Mouse (Mus musculus) liver, postnatal 0 days (tissue): Measurements from ENCODE around the gene Spaca4. TPM values are rescaled to one million over a fixed set of nuclear protein-coding genes. Genes with fewer than 3 reads are reported as not detected.
A peak's percentile ranks its signal among the peaks of the same experiment; 100 is the strongest.

Source experiments
- ATAC-seq: fragments of 200-750 bp; cut with Nextera tagmentation; 2 replicates; pipeline ENCODE4 v1.8.0; 2017; ENCODE audit warnings: mild to moderate bottlenecking, moderate library complexity
- DNase-seq: peaks from one replicate; pipeline ENCODE4 v3.0.0-alpha.2; 2016
- H3K27ac ChIP-seq: fragments of 300-500 bp; sonication (generic); 2 replicates; pipeline ENCODE4 v1.5.1; 2014; ENCODE audit warnings: antibody characterized with exemption, moderate library complexity, mild to moderate bottlenecking, low read depth
- H3K27me3 ChIP-seq: fragments of 300-500 bp; sonication (generic); 2 replicates; pipeline ENCODE4 v1.6.1; 2014; ENCODE audit warnings: low read length, control low read depth, mixed read lengths; ENCODE audit not compliant: insufficient read depth
- H3K36me3 ChIP-seq: fragments of 300-500 bp; sonication (generic); replicated peaks from 2 replicates; pipeline ENCODE4 v1.6.1; 2014; ENCODE audit warnings: mild to moderate bottlenecking, control low read depth, low read length, moderate library complexity, mixed read lengths; ENCODE audit not compliant: insufficient read depth
- H3K4me1 ChIP-seq: fragments of 300-500 bp; sonication (generic); 2 replicates; pipeline ENCODE4 v1.6.1; 2014; ENCODE audit warnings: antibody characterized with exemption, mild to moderate bottlenecking, control low read depth; ENCODE audit not compliant: insufficient read depth
- H3K4me2 ChIP-seq: fragments of 300-500 bp; sonication (generic); 2 replicates; pipeline ENCODE4 v1.6.1; 2014; ENCODE audit warnings: low read depth, mild to moderate bottlenecking, low read length, moderate library complexity, mixed read lengths
- H3K4me3 ChIP-seq: fragments of 300-500 bp; sonication (generic); 2 replicates; pipeline ENCODE4 v1.5.1; 2014; ENCODE audit warnings: low read depth, low read length
- H3K9ac ChIP-seq: fragments of 300-500 bp; sonication (generic); replicated peaks from 2 replicates; pipeline ENCODE4 v1.6.1; 2014; ENCODE audit warnings: mild to moderate bottlenecking, moderate library complexity
- H3K9me3 ChIP-seq: fragments of 300-500 bp; sonication (generic); 2 replicates; pipeline ENCODE4 v1.6.1; 2016; ENCODE audit warnings: mild to moderate bottlenecking, control low read depth, low read length, mixed read lengths
- CTCF ChIP-seq: sonication (generic); IDR thresholded peaks from 2 replicates; pipeline ENCODE4 v1.5.1; 2016; ENCODE audit warnings: antibody characterized with exemption, low read depth
- EP300 ChIP-seq: IDR thresholded peaks from 2 replicates; pipeline ENCODE4 v1.6.1; 2016; ENCODE audit warnings: antibody characterized with exemption, low read depth, mild to moderate bottlenecking
- WGBS: fragments of 180-500 bp; shearing (Covaris S2); extraction: QIAGEN DNeasy Blood & Tissue Kit; methylation state at CpG from one replicate; pipeline ENCODE4 v1.1.7; 2014; ENCODE audit not compliant: insufficient replicate concordance; 5-methylcytosine and 5-hydroxymethylcytosine counted together
- polyA plus RNA-seq: library from polyadenylated mRNA; unstranded; fragments of >200 nt; fragmentation: Nextera tagmentation; extraction: Ambion mirVana; gene quantifications from 2 replicates; pipeline ENCODE4 v1.2.1, GENCODE M21; 2015

Gene Spaca4
- polyA plus RNA-seq, 1 experiment from 2014 or later = not detected

DNA sequence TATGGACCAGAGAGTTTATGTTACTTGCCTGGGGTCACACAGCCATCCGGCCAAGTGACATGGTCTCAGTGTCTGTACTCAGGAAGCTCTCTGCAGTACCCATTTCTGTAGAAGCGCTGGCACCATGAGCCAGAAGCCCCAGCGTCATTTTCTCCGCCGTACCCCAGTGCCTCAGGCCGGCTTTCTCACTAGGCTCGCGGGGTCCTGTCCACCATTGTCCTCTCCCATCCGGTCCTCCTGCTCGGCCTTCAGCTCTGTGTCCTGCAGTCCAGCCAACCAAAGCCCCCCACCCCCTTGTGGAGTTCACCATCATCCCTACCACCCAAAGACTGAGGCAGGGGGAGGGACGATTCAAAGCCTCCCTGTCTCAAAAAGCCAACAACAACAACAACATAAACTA, 24.0 kb downstream of the Spaca4 start:
- peaks cover 39% of the 10 kb centered on the region for H3K4me1 ChIP-seq
- H3K4me2 ChIP-seq = no peak overlapping the region
- no peaks in the 10 kb centered on the region for H3K9me3 ChIP-seq
- peaks cover 31% of the 10 kb centered on the region for H3K27me3 ChIP-seq
- no peaks in the 10 kb centered on the region for H3K36me3 ChIP-seq
- H3K9ac ChIP-seq = no peak overlapping the region
- WGBS = 74% methylated on average over 11 of the region's 11 CpGs
- TF ChIP-seq CTCF (no peak), EP300 (no peak)
- H3K4me3 ChIP-seq = no peak overlapping the region
- no peak overlapping the region for H3K27ac ChIP-seq
- ATAC-seq = no peak
- no peak for DNase-seq

DNA sequence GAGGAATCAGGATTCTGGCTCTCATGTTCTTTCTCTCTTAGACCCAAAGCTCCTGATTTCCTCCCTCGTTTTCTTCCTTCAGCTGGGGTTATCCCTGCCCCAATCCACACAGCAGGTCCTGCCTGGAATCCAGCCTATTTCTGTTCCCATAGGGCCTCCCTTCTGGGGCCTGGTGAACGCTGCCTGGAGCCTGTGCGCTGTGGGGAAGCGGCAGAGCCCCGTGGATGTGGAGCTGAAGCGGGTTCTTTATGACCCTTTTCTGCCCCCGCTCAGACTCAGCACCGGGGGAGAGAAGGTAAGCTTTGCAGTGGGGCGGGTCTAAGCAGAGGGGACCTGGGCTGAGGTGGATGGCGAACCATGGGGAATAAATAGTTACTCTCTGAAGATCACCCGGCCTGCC, 24.5 kb downstream of the Spaca4 start:
- H3K9me3 ChIP-seq = no peaks in the 10 kb centered on the region
- no peaks in the 10 kb centered on the region for H3K36me3 ChIP-seq
- TF ChIP-seq EP300 (no peak), CTCF (no peak)
- peaks cover 31% of the 10 kb centered on the region for H3K27me3 ChIP-seq
- peaks cover 34% of the 10 kb centered on the region for H3K4me1 ChIP-seq
- no peak overlapping the region for H3K9ac ChIP-seq
- H3K4me3 ChIP-seq = no peak overlapping the region
- H3K4me2 ChIP-seq = no peak overlapping the region
- ATAC-seq = no peak
- 46% methylated on average over 11 of the region's 11 CpGs for WGBS
- DNase-seq = no peak
- no peak overlapping the region for H3K27ac ChIP-seq

DNA sequence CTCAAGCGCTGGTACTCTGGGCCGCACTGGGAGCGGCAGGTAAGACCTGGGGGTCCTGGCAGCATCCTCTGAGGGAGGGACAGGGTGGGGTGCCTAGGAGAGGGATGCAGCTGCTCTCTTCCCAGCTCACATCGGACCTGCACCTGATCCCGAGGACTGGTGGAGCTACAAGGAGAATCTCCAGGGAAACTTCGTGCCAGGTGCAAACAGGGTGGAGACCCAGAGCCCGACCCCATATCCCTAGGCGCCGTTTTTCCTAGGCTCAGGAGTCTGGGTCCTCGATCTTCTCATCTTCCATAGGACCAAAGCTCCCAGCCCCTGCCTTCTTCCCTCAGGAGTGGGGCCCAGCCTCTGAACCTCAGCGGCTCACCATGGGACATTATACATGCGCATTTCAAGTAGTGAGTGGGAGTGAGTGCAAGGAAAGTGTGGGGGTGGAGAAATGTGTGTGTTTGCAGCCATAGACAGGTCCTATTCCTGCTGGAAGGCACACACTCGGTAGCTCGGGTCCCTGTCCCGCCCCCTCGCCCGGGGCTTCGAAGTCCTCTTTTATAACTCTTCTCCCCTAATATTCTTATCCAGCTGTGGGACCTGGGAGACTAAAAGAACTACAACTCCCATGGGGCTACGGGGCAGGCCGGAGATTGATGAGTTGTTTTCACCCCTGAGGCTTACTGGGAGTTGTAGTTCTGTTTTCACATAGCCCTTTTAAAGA, 25.2 kb downstream of the Spaca4 start:
- no peak overlapping the region for H3K9ac ChIP-seq
- H3K4me1 ChIP-seq = peaks cover 28% of the 10 kb centered on the region
- H3K36me3 ChIP-seq = no peaks in the 10 kb centered on the region
- 2% methylated on average over 20 of the region's 20 CpGs for WGBS
- H3K4me3 ChIP-seq = no peak overlapping the region
- DNase-seq (peak; percentile 71), ATAC-seq (no peak)
- H3K27ac ChIP-seq = no peak overlapping the region
- H3K27me3 ChIP-seq = peaks cover 31% of the 10 kb centered on the region
- peak overlapping the region; percentile 52 for H3K4me2 ChIP-seq
- no peak for TF ChIP-seq EP300
- TF ChIP-seq CTCF = no peak
- no peaks in the 10 kb centered on the region for H3K9me3 ChIP-seq

DNA sequence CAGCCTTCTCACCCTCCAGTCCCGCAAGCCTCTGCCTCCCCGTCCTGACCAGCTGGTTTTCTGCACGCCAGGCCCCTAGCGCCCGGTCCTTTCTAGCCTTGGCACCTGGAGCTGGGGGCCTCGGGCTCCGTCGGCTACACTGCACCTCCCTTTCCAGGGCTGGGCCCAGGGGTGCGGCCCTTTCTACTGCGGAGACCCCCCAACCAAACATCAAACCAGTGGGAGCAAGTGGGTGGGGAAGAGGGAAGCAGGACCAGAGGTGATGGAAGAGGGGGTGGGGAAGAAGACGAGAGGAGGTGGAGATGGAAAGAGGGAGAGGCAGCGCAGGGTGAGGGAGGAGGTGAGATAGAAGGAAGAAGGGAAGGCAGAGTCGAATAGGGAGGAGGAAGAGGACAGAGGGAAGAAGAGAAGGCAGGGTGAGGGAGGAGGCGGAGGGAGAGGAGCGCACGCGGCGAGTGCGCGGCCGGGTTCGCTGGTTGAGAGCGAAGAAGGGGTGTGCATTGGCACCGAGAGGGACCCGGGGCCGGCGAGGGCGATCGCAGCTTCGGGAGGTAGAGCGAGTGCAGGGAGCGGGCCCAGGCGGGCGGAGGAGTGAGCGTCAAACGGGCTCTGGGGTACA, 26.0 kb downstream of the Spaca4 start, which contains the start of gene Car11:
Gene Car11, plus strand, starts transcription at position 321 of the 619 bp plus-strand sequence.
- Histone ChIP-seq H3K4me3 (no peak within 1 kb of the TSS), H3K27ac (no peak within 1 kb of the TSS), H3K9me3 (no peaks in the 10 kb centered on the region), H3K36me3 (no peaks in the 10 kb centered on the region), H3K9ac (no peak within 1 kb of the TSS), H3K4me1 (peaks cover 20% of the 10 kb centered on the region), H3K27me3 (peaks cover 31% of the 10 kb centered on the region), H3K4me2 (peak within 1 kb of the TSS; percentile 52)
- DNase-seq (no peak), ATAC-seq (no peak)
- WGBS = 5% methylated on average over 32 of the region's 36 CpGs
- TF ChIP-seq CTCF = no peak
- no peak for TF ChIP-seq EP300

DNA sequence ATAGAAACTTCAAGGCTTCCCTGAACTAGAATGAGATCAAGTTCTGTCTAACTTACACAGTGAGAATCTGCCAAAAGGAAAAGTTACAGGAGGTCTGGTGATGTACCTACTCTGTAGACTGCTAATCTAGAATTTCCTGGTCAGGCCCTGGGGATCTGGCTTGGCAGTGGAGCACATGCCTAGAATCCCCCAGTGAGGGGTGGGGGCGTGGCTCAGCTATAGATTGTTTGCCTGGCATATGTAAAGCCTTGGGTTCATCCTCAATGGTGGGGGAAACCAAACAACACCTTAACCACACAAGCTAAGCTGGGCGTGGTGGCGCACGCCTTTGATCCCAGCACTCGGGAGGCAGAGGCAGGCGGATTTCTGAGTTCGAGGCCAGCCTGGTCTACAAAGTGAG, 27.7 kb downstream of the Spaca4 start:
- no peak overlapping the region for H3K27ac ChIP-seq
- DNase-seq (no peak), ATAC-seq (no peak)
- H3K9me3 ChIP-seq = no peaks in the 10 kb centered on the region
- no peak overlapping the region for H3K9ac ChIP-seq
- H3K36me3 ChIP-seq = no peaks in the 10 kb centered on the region
- H3K4me2 ChIP-seq = no peak overlapping the region
- peaks cover 10% of the 10 kb centered on the region for H3K4me1 ChIP-seq
- 67% methylated on average over 5 of the region's 7 CpGs for WGBS
- peaks cover 31% of the 10 kb centered on the region for H3K27me3 ChIP-seq
- no peak overlapping the region for H3K4me3 ChIP-seq
- no peak for TF ChIP-seq EP300
- no peak for TF ChIP-seq CTCF

DNA sequence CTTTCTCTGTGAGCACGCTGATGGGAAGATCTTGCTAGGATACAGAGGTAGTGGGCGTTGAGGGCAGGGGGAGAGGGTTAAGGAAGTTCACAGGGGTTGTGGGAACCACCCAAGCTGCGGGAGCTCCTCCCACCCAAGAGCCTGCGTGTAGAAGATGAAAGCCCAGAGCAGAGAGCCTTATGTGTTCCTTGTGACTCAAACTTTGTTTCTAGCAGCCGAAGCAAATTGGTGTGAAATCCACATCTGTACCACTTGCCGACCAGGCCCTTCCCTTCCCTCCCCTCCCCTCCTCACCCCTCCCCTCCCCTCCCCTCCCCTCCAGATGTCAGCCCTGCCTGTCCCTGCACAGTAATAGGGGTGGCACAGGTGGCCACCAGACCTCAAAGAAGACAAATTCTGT, 30.5 kb downstream of the Spaca4 start:
- no peak for ATAC-seq
- no peak for DNase-seq

More for the DNA sequence above, 30.5 kb downstream of the Spaca4 start:
- WGBS = 24% methylated on average over 6 of the region's 6 CpGs
- H3K9ac ChIP-seq = no peak overlapping the region
- H3K4me2 ChIP-seq = no peak overlapping the region
- H3K27ac ChIP-seq = no peak overlapping the region
- TF ChIP-seq CTCF (no peak), EP300 (no peak)
- H3K36me3 ChIP-seq = no peaks in the 10 kb centered on the region
- no peak overlapping the region for H3K4me3 ChIP-seq
- no peaks in the 10 kb centered on the region for H3K9me3 ChIP-seq
- H3K27me3 ChIP-seq = peaks cover 19% of the 10 kb centered on the region
- H3K4me1 ChIP-seq = peaks cover 4% of the 10 kb centered on the region
